Mouse (Mus musculus) heart, postnatal 25 days (tissue): ENCODE data around the gene Zc3h10. TPM values are rescaled to one million over a fixed set of nuclear protein-coding genes. Genes with fewer than 3 reads are reported as not detected.
"Not testable (repeated sequence)": the region's sequence is repeated elsewhere in the genome, so short reads cannot be mapped to it uniquely, and the experiment has no call there.

Source experiments
- DNase-seq: peaks from one replicate; pipeline ENCODE4 v3.0.0; 2022; ENCODE audit warnings: low spot score
- intact Hi-C: fragments of 180-260 bp; cut with DNase I; formaldehyde crosslinking; loops from one replicate; pipeline ENCODE4 v1.15.1; 2025
- total RNA-seq, 2 experiments: library from RNA; stranded (reverse); gene quantifications; 2 replicates each; pipeline ENCODE4 v1.2.3; 2021

The Zc3h10 gene
- total RNA-seq, 2 experiments from 2014 or later = 7.6 to 9.1 TPM

DNA sequence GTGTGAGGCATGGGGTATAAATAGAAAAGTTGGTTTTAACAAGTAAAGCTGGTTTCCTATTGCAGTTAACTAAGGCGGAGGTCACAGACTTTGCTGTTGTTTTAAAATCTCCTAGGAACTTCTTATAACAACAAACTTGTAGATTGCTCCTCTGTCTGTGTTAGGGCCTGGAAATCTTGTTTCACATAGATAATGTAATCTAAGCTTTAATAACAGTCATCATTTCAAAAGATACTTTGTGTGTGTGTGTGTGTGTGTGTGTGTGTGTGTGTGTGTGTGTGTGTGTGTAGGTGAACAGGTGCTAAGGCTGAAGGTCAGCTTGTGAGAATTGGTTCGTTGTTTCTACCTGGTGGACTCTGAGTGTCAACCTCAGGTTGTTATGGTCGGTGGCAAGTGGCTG lies 43.6 kb downstream of the Zc3h10 start:
- intact Hi-C loops = no loop called here
- no peak for DNase-seq

- intact Hi-C loops = no loop called here
- DNase-seq = no peak
Observed at GRCm38 (mm10) chr10:128503532-128503931, 44.0 kb downstream of the Zc3h10 start.

- DNase-seq = no peak
- intact Hi-C loops = no loop called here
Observed at GRCm38 (mm10) chr10:128502341-128502740, 45.2 kb downstream of the Zc3h10 start.

DNA sequence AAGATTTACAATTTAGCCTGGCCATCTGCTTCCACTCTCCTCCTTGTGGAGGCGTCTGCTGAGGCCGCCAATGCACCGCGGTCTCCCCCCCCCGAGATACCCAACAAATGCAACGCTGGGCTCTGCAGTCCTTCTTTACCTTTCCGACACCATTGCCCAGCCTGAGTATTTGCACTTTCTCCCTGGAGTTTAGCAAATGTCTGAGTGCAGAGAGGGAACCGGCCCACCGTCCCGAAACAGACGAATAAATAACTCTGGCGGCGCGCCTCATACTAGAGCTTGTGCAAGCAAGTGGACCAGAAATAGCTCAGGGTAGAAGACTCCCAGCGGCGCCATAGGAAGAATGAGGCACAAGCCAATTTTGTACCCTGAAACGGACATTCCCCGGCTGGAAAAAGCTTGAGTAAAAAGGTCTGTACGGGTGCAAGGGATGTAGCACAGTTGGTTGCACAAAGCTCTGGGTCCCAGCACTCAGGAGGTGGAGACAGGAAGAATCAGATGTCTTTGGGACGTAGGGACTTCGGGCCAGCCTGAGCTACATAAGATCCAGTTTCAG lies 48.4 kb downstream of the Zc3h10 start:
- DNase-seq = peak; percentile 51
- intact Hi-C loops = loop anchor here (5.0 kb wide), 1 partner anchor 48 kb away; the partner anchor contains the start of genes Rpl41 and Zc3h10

- peak; percentile 97 for DNase-seq
- intact Hi-C loops = loop anchor here (5.0 kb wide), 1 partner anchor 49 kb away; the partner anchor contains the start of genes Rpl41 and Zc3h10
Observed at GRCm38 (mm10) chr10:128498590-128498989, 49.0 kb downstream of the Zc3h10 start, which contains the start of gene Myl6b. Gene Myl6b (minus strand): TSS chr10:128498685.

- intact Hi-C loops = loop anchor here (5.0 kb wide), 1 partner anchor 50 kb away; the partner anchor contains the start of genes Rpl41 and Zc3h10
- no peak for DNase-seq
Observed at GRCm38 (mm10) chr10:128497134-128497737, 50.3 kb downstream of the Zc3h10 start.

- intact Hi-C loops = loop anchor here (5.0 kb wide), 1 partner anchor 51 kb away; the partner anchor contains the start of genes Rpl41 and Zc3h10
- no peak for DNase-seq
Observed at GRCm38 (mm10) chr10:128496509-128497077, 51.0 kb downstream of the Zc3h10 start.

DNA sequence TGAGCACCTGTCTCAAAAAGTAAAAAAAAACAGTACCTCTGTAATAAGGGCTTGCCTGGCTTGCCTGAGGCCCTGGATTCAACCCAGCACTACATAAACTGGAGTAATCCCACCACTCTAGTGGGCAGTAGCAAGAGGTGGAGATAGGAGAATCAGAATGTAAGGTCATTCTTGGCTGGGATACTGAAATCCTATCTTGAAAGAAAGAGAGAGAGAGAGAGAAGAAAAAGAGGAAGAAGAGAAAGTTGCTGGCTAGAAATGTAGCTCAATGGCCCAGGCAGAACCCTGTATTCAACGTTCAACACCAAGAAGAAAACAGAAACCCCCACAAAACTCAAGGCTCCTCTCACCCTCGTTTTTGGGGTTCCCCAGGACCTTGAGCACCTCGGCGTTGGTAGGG lies 51.7 kb downstream of the Zc3h10 start:
- intact Hi-C loops = loop anchor here (5.0 kb wide), 1 partner anchor 51 kb away; the partner anchor contains the start of genes Rpl41 and Zc3h10
- no peak for DNase-seq

DNA sequence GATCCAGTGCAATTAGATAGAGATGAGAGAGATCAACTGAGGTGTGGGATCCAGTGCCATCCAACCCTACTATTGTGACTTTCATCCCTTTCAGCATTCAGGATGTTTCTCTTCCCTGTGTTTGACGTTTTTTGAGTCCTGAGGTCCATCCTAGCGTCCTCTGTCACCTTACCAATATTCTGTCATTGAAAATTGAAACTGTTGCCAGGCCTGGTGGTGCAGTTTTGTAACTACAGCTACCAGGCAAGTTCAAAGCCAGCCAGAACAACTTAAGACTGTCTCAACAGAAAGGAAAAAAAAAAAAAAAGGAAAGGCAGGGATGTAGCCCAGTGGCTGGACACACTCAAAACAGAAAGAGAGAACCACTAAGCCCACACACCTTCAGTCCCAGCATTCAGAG lies 52.3 kb downstream of the Zc3h10 start:
- intact Hi-C loops = loop anchor here (5.0 kb wide), 1 partner anchor 52 kb away; the partner anchor contains the start of genes Rpl41 and Zc3h10
- no peak for DNase-seq

GRCm38 (mm10) chr10:128494667-128495245 lies 52.8 kb downstream of the Zc3h10 start:
- intact Hi-C loops = loop anchor here (5.0 kb wide), 2 partner anchors 33 to 53 kb away; partner anchors contain the start of genes Esyt1, Rpl41 and Zc3h10
- no peak for DNase-seq

- peak; percentile 97 for DNase-seq
- intact Hi-C loops = loop anchor here (2.0 to 5.0 kb wide), 2 partner anchors 33 kb away; partner anchors contain the start of gene Esyt1
Observed at GRCm38 (mm10) chr10:128493695-128494666, 53.6 kb downstream of the Zc3h10 start, which contains the start of gene Myl6. Gene Myl6 (minus strand): TSS chr10:128494145.

DNA sequence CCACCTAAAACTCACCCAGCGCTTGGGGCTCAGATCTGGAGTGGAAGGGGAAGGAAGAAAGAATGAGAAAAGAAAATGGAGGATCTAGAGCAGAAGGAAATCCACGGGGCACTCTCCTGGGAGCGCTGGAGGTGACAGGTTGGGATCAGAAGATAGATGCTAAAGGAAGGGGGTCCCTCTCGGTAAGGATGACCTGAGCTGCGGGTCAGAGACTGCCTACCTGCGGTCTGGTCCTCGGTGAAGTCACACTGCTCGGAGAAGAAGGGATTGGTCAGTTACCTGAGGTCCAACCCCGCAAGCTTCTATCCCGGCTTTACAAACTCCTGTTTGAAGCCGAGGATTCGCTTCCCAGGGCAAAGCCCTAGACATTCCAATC lies 54.3 kb downstream of the Zc3h10 start:
- no peak for DNase-seq
- intact Hi-C loops = loop anchor here (2.0 to 5.0 kb wide), 2 partner anchors 33 to 34 kb away; partner anchors contain the start of gene Esyt1

DNA sequence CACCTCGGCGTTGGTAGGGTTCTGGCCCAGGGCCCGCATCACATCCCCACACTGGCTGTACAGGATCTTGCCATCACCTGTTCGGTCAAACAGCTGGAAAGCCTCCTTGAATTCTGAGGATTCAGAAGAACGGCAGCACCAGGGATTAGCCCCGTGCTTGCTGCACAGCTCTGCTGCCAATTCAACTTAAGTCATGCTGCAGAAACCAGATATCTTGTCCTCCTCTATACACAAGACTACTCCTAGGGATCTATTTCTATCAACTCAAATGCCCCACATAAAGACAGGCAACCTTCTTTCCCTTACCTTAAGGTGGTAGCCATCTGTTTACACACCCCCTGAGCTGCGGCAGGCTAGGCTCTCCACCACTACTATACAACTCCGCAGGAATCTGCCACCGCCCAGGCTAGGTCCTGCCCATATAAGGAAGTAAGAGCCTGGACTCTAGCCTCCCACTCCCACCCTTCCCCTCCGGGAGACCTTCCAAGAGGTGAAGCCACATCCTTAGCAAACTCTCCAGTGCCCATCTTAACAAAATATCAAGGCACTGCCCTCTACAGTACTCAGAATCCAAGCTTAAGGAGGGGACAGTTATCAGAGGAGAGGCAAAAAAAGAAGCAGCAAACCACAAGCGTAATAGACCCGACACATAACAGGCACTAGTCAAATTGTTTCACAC lies 54.8 kb downstream of the Zc3h10 start:
- peak; percentile 78 for DNase-seq
- intact Hi-C loops = loop anchor here (2.0 to 5.0 kb wide), 2 partner anchors 32 to 35 kb away; partner anchors contain the start of gene Esyt1

GRCm38 (mm10) chr10:128492051-128492450 lies 55.5 kb downstream of the Zc3h10 start:
- intact Hi-C loops = loop anchor here (2.0 to 5.0 kb wide), 2 partner anchors 31 to 35 kb away; partner anchors contain the start of gene Esyt1

More at GRCm38 (mm10) chr10:128492051-128492450, 55.5 kb downstream of the Zc3h10 start:
- DNase-seq = not testable (repeated sequence)
